Mouse (Mus musculus): ENCODE data around the gene Epor. TPM values are rescaled to one million over a fixed set of nuclear protein-coding genes. Genes with fewer than 3 reads are reported as not detected.

Epor gene
- polyA plus RNA-seq, 1 experiment from 2014 or later: 4.9 TPM

DNA sequence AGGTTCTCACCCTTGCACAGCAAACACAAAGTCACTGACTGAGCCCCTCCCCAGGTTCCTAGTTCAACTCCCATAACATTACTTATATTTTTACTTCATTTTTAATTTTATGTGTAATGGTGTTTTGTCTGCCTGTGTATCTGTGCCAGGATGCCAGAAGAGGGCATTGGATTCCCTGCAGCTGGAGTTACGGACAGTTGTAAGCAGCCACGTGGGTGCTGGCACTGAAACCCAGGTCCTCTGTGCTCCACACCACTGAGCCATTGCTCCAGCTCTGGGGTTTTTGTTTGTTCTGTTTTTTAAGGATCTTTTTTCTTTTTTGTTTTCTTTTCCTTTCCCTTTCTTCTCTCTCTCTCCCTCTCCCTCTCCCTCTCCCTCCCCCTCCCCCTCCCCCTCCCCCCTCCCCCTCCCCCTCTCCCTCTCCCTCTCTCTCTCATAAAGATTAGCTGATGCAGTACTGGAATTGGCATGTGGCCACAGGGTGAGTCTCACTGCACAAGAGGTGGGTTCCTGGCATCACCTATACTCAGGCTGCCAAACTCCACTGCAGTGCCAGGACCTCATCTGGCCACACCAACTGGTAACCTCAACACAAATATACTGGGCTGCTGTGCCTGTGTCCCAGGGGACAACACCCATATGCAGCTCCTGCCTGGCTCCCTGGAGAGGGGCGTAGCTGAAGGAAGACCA is 33.0 kb upstream of the Epor start:
- Histone ChIP-seq H3K4me2 (ENCODE audit: low read depth, severe bottlenecking) (no peak overlapping the region), H3K4me1 (ENCODE audit: control insufficient read depth, insufficient read depth, low read length) (no peaks in the 10 kb centered on the region), H3K36me3 (ENCODE audit: control insufficient read depth, insufficient read depth, low read length) (no peaks in the 10 kb centered on the region), H3K9ac (ENCODE audit: low read length) (no peak overlapping the region), H3K4me3 (ENCODE audit: low read depth, low read length) (no peak overlapping the region), H3K27ac (replicated peaks; ENCODE audit: low read depth, low read length) (no peak overlapping the region), H3K9me3 (ENCODE audit: control insufficient read depth, low read length) (no peaks in the 10 kb centered on the region), H3K27me3 (ENCODE audit: control insufficient read depth, insufficient read depth, low read length) (peaks cover 12% of the 10 kb centered on the region)
- ATAC-seq (ENCODE audit: insufficient number of reproducible peaks, low FRiP score, low TSS enrichment, low read depth) (no peak), DNase-seq (ENCODE audit: low spot score) (no peak)
- 83% methylated on average over 3 of the region's 3 CpGs for WGBS

DNA sequence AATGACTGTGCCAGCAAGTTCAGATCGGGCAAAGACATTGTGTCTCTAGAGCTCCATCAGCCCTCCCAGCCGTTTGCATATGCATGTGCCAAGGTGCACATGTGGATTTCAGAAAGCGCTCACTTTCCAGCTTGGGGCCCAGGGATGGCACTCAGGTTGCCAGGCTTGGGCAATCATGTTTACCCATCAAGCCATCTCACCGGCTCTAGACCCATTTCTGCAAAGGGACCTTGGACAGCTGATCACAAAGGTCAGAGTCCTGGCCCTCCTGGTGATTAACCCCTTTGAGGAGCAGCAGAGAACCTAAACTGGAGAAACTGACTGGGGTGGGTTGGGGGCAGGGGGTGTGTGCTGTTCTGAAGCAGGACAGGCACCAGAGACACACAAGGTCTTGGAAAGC is 28.9 kb upstream of the Epor start:
- WGBS: 78% methylated on average over 4 of the region's 4 CpGs
- Histone ChIP-seq H3K27me3 (ENCODE audit: control insufficient read depth, insufficient read depth, low read length) (peaks cover 53% of the 10 kb centered on the region), H3K36me3 (ENCODE audit: control insufficient read depth, insufficient read depth, low read length) (no peaks in the 10 kb centered on the region), H3K4me1 (ENCODE audit: control insufficient read depth, insufficient read depth, low read length) (peaks cover 18% of the 10 kb centered on the region; the same call in 1 of the 2 replicates), H3K27ac (replicated peaks; ENCODE audit: low read depth, low read length) (no peak overlapping the region), H3K9ac (ENCODE audit: low read length) (no peak overlapping the region), H3K9me3 (ENCODE audit: control insufficient read depth, low read length) (no peaks in the 10 kb centered on the region), H3K4me2 (ENCODE audit: low read depth, severe bottlenecking) (no peak overlapping the region), H3K4me3 (ENCODE audit: low read depth, low read length) (no peak overlapping the region)
- DNase-seq (ENCODE audit: low spot score): no peak
- no peak for ATAC-seq (ENCODE audit: insufficient number of reproducible peaks, low FRiP score, low TSS enrichment, low read depth)

DNA sequence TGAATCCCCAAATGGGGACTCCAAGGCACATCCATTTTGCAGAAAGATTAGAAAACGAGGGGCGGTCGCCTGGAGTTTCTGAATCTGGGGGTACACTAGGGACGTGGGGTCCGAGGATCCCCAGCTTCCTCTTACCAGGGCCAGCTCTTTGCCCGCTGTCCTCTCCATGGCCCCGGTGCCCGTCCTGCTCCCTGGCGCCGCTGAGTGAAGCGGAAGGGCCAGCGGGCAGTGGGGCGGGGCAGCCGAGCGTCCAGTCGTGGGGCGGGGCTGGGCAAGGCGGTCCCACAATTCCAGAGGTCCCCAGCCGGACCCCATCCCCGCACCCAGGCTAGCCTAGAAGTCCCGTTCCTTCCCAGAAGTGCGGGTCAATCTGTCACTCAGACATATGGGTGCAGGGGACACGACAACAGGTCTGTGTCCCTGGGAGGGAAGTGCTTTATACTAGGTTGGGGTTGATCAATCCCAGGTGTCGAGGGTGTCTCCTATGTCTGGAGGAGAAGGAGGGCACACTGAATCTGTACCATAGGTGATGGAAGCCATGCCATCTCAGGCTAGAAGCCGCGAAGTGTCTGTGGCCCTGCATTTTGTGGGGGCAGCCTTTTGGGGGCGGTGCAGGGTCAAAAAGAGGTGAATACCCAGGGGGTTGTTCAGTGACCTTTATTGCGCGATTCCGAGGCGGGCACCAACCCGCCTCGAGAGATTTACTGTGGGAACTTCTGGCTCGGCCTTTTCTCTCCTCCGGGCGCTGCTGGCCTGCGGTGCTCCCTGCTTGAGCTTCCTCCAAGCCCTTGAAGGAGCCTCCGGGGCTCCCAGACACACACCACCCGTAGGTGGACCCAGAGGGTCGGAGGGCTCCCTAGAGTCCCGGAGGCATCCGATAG is 26.2 kb upstream of the Epor start, which contains the start of gene Rgl3:
Gene Rgl3 (minus strand): TSS at position 217 of the 881 bp plus-strand sequence.
- Histone ChIP-seq H3K4me1 (ENCODE audit: control insufficient read depth, insufficient read depth, low read length) (peaks cover 18% of the 10 kb centered on the region; the same call in 1 of the 2 replicates), H3K9ac (ENCODE audit: low read length) (peak within 1 kb of the TSS; percentile 45), H3K4me3 (ENCODE audit: low read depth, low read length) (peak within 1 kb of the TSS; percentile 39), H3K27ac (replicated peaks; ENCODE audit: low read depth, low read length) (no peak within 1 kb of the TSS), H3K9me3 (ENCODE audit: control insufficient read depth, low read length) (no peaks in the 10 kb centered on the region), H3K4me2 (ENCODE audit: low read depth, severe bottlenecking) (peak within 1 kb of the TSS; percentile 79), H3K27me3 (ENCODE audit: control insufficient read depth, insufficient read depth, low read length) (peaks cover 59% of the 10 kb centered on the region), H3K36me3 (ENCODE audit: control insufficient read depth, insufficient read depth, low read length) (no peaks in the 10 kb centered on the region)
- DNase-seq (ENCODE audit: low spot score) (peak; percentile 62), ATAC-seq (ENCODE audit: insufficient number of reproducible peaks, low FRiP score, low TSS enrichment, low read depth) (0 out of 2 replicates have a peak, but pooled peaks have one; percentile 32)
- WGBS: 1% methylated on average over 42 of the region's 42 CpGs

DNA sequence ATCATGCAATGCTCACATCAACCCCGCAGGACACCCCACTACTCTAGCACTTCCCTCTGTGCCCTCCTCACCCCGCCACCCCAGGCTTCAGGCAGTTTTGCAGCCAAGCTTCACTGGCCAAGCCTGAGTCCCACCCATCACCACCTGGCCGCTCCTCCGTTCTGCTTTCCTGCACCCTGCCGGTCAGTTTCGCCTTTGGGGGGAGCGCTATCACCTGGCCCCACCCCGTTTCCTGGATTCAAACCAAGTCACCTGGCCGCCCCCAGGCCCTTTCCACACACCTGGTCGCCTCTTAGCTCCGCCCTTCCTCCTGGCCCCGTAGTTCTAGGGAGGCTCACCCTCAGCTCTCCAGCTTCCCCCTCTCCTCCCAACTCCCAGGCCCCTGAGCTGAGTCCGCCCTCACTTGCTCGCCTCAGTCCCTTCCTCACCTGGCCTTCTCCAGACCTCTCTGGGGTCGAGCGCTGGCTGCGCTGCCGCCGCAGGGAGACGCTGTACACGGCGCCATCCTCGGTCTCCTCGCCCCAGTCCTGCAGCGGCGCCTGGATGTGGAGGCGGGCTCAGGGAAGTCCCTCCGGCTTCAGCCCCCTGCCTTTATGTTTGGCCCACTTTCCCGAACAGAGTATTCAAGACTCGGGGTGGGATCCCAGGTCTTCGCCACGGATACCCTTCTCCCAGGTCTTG is 25.3 kb upstream of the Epor start:
- Histone ChIP-seq H3K4me3 (ENCODE audit: low read depth, low read length) (peak overlapping the region; percentile 39), H3K27ac (replicated peaks; ENCODE audit: low read depth, low read length) (no peak overlapping the region), H3K9me3 (ENCODE audit: control insufficient read depth, low read length) (no peaks in the 10 kb centered on the region), H3K27me3 (ENCODE audit: control insufficient read depth, insufficient read depth, low read length) (peaks cover 59% of the 10 kb centered on the region), H3K9ac (ENCODE audit: low read length) (peak overlapping the region; percentile 45), H3K36me3 (ENCODE audit: control insufficient read depth, insufficient read depth, low read length) (no peaks in the 10 kb centered on the region), H3K4me1 (ENCODE audit: control insufficient read depth, insufficient read depth, low read length) (peaks cover 18% of the 10 kb centered on the region; the same call in 1 of the 2 replicates), H3K4me2 (ENCODE audit: low read depth, severe bottlenecking) (peak overlapping the region; percentile 79)
- peak; percentile 40 for DNase-seq (ENCODE audit: low spot score)
- no peak for ATAC-seq (ENCODE audit: insufficient number of reproducible peaks, low FRiP score, low TSS enrichment, low read depth)
- under 1% methylated on average over 32 of the region's 32 CpGs for WGBS

DNA sequence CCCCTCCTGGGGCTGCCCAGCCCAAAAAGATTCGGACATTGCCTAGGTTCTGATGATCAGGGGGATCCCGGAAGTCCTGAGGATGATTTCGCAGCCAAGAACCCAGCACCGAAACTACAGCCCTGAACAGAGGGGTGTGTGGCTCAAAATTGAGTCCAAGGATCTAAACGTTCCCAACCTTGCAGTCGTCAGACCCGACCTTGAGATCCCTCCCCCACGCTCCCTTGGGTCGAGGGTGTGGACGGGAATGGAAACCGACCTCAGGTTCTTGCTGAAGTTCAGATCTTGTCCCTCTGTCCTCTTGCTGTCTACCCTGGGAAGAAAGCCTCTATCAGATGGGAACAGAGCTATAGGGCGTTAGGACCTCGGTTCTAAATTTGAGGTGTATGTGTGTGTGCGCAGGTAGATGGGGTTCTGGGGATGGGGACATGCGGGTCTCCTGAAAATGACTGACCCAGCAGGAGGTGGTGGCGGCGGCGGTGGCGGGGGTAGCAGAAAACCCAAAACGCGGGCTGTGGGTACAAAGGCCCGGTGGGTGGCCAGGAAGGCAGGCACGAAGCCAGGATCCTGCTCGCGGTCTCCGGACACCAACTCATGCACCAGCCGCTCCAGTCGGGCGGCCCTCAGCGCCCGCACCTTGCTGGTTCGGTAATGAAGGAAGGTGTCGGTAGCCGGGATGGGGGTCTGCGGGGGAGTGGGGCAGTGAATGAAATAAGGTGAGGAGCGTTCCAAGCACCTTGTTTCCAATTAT is 24.5 kb upstream of the Epor start:
- Histone ChIP-seq H3K9ac (ENCODE audit: low read length) (no peak overlapping the region), H3K9me3 (ENCODE audit: control insufficient read depth, low read length) (no peaks in the 10 kb centered on the region), H3K4me3 (ENCODE audit: low read depth, low read length) (peak overlapping the region; percentile 39), H3K4me2 (ENCODE audit: low read depth, severe bottlenecking) (peak overlapping the region; percentile 79; the same call in 1 of the 2 replicates), H3K4me1 (ENCODE audit: control insufficient read depth, insufficient read depth, low read length) (peaks cover 18% of the 10 kb centered on the region; the same call in 1 of the 2 replicates), H3K27me3 (ENCODE audit: control insufficient read depth, insufficient read depth, low read length) (peaks cover 59% of the 10 kb centered on the region), H3K36me3 (ENCODE audit: control insufficient read depth, insufficient read depth, low read length) (no peaks in the 10 kb centered on the region), H3K27ac (replicated peaks; ENCODE audit: low read depth, low read length) (no peak overlapping the region)
- no peak for ATAC-seq (ENCODE audit: insufficient number of reproducible peaks, low FRiP score, low TSS enrichment, low read depth)
- no peak for DNase-seq (ENCODE audit: low spot score)
- WGBS: 6% methylated on average over 36 of the region's 36 CpGs

DNA sequence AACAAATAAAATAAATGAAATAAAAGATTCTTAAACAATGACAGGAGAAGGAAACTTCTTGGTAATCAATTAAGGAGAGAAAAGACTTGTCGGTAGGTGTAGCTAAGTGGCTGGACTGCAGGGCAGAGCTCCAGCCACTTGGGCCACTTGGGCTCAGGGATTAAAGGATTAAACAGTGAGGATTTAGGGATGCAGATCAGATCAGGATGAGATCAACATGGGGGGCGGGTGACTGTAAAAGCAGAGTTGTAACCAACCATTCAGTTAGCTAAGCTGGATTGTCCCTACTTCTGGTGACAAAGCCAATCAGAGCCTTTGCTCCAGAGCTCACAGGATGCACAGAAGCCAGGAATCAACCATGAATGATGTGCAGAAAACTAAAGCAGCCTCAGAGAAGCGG is 20.6 kb upstream of the Epor start:
- no peaks in the 10 kb centered on the region for H3K36me3 ChIP-seq (ENCODE audit: control insufficient read depth, insufficient read depth, low read length)
- WGBS: 28% methylated on average over 3 of the region's 3 CpGs
- peaks cover 9% of the 10 kb centered on the region; the same call in 1 of the 2 replicates for H3K4me1 ChIP-seq (ENCODE audit: control insufficient read depth, insufficient read depth, low read length)
- peaks cover 23% of the 10 kb centered on the region for H3K27me3 ChIP-seq (ENCODE audit: control insufficient read depth, insufficient read depth, low read length)
- H3K9ac ChIP-seq (ENCODE audit: low read length): no peak overlapping the region
- no peak overlapping the region for H3K27ac ChIP-seq (replicated peaks; ENCODE audit: low read depth, low read length)
- DNase-seq (ENCODE audit: low spot score): no peak
- H3K4me3 ChIP-seq (ENCODE audit: low read depth, low read length): no peak overlapping the region
- ATAC-seq (ENCODE audit: insufficient number of reproducible peaks, low FRiP score, low TSS enrichment, low read depth): no peak
- H3K4me2 ChIP-seq (ENCODE audit: low read depth, severe bottlenecking): no peak overlapping the region
- H3K9me3 ChIP-seq (ENCODE audit: control insufficient read depth, low read length): no peaks in the 10 kb centered on the region

DNA sequence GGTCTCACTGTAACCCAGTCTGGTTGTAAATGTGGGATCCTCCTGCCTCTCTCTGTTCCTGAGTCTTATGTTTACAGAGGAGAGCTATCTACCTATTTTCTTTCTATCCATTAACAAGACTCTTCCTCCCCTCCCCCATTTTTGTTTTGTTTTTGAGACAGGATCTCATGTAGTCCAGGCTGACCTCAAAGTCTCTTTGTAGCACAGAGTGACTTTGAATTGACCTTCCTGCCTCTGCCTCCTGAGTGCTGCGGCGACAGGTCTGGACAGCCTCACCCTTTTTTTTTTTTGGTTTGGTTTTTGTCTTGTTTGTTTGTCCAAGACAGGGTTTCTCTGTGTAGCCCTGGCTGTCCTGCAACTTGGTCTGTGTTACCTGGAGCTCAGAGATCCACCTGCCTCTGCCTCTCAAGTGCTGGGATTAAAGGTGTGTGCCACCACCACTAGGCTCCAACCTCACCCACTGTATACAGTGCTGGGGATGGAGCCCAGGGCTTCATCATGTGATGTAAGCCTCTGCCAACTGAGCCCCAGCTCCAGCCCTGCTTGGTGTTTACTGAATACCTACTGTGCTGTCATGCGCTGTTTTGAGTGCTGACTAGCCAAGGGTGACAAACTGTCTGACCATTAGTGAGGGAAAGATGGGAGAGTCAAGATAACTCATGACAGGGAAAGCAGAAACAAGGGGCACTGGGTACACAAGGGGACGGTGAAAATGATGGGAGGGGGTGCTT is 15.3 kb upstream of the Epor start:
- H3K9ac ChIP-seq (ENCODE audit: low read length): no peak overlapping the region
- no peak overlapping the region for H3K4me3 ChIP-seq (ENCODE audit: low read depth, low read length)
- no peak overlapping the region for H3K4me2 ChIP-seq (ENCODE audit: low read depth, severe bottlenecking)
- H3K4me1 ChIP-seq (ENCODE audit: control insufficient read depth, insufficient read depth, low read length): no peaks in the 10 kb centered on the region
- H3K27ac ChIP-seq (replicated peaks; ENCODE audit: low read depth, low read length): no peak overlapping the region
- H3K9me3 ChIP-seq (ENCODE audit: control insufficient read depth, low read length): no peaks in the 10 kb centered on the region
- ATAC-seq (ENCODE audit: insufficient number of reproducible peaks, low FRiP score, low TSS enrichment, low read depth) (0 out of 2 replicates have a peak, but pooled peaks have one; percentile 17), DNase-seq (ENCODE audit: low spot score) (no peak)
- H3K36me3 ChIP-seq (ENCODE audit: control insufficient read depth, insufficient read depth, low read length): no peaks in the 10 kb centered on the region
- 92% methylated on average over 4 of the region's 4 CpGs for WGBS
- H3K27me3 ChIP-seq (ENCODE audit: control insufficient read depth, insufficient read depth, low read length): no peaks in the 10 kb centered on the region

All from limb, embryonic 11.5 days (tissue).